ENCODE assay signal across 9 mouse cellular contexts in genomic region chr10:74935016-74935415, GRCm38 (mm10). TPM values are rescaled to one million over a fixed set of nuclear protein-coding genes. Genes with fewer than 3 reads are reported as not detected.
DNase-seq lines count a peak whose midpoint lies in the region; ATAC-seq lines count a peak whose summit lies in the region.
"Had no signal": no experiment of that assay in that cellular context is flagged by ENCODE, and none has a peak within 500 bp of the region (broad histone marks: within the 10 kb centered on the region; RNA-seq: fewer than 3 reads in every experiment).

No protein-coding gene starts in this region.

- no peak overlapping the region for H3K4me2 ChIP-seq in limb, embryonic 11.5 days (ENCODE audit: low read depth, severe bottlenecking)
- H3K4me2 ChIP-seq: liver, embryonic 15.5 days had no signal

- no peaks in the 10 kb centered on the region for H3K36me3 ChIP-seq in limb, embryonic 11.5 days (ENCODE audit: control insufficient read depth, insufficient read depth, low read length)
- H3K36me3 ChIP-seq in limb, embryonic 10.5 days, result no peaks in the 10 kb centered on the region
- H3K36me3 ChIP-seq: liver, embryonic 15.5 days had no signal

- H3K27me3 ChIP-seq in limb, embryonic 11.5 days (ENCODE audit: control insufficient read depth, insufficient read depth, low read length), result no peaks in the 10 kb centered on the region
- H3K27me3 ChIP-seq in limb, embryonic 10.5 days (ENCODE audit: low read depth, poor library complexity, severe bottlenecking), result no peaks in the 10 kb centered on the region
- H3K27me3 ChIP-seq: liver, embryonic 15.5 days had no signal

- no peaks in the 10 kb centered on the region for H3K9me3 ChIP-seq in limb, embryonic 11.5 days (ENCODE audit: control insufficient read depth, low read length)
- H3K9me3 ChIP-seq in limb, embryonic 10.5 days (replicated peaks), result no peaks in the 10 kb centered on the region
- H3K9me3 ChIP-seq: liver, embryonic 15.5 days had no signal

- 21% methylated on average over 6 of the region's 6 CpGs for WGBS in limb, embryonic 11.5 days
- WGBS in limb, embryonic 10.5 days, result 32% methylated on average over 6 of the region's 6 CpGs

- no peak overlapping the region for H3K4me3 ChIP-seq in limb, embryonic 11.5 days (ENCODE audit: low read depth, low read length)
- no peak overlapping the region for H3K4me3 ChIP-seq in limb, embryonic 10.5 days
- H3K4me3 ChIP-seq: liver, embryonic 15.5 days had no signal

- no peaks in the 10 kb centered on the region for H3K4me1 ChIP-seq in limb, embryonic 11.5 days (ENCODE audit: control insufficient read depth, insufficient read depth, low read length)
- no peaks in the 10 kb centered on the region for H3K4me1 ChIP-seq in limb, embryonic 10.5 days
- H3K4me1 ChIP-seq: liver, embryonic 15.5 days had no signal

- H3K27ac ChIP-seq in limb, embryonic 11.5 days (replicated peaks; ENCODE audit: low read depth, low read length), result no peak overlapping the region
- no peak overlapping the region for H3K27ac ChIP-seq in limb, embryonic 10.5 days
- H3K27ac ChIP-seq: liver, embryonic 15.5 days had no signal

- H3K9ac ChIP-seq in limb, embryonic 11.5 days (ENCODE audit: low read length), result no peak overlapping the region
- H3K9ac ChIP-seq: liver, embryonic 15.5 days had no signal

- ATAC-seq in limb, embryonic 11.5 days (ENCODE audit: insufficient number of reproducible peaks, low FRiP score, low TSS enrichment, low read depth), result no peak

- peak; percentile 59 to 72 for DNase-seq in cerebellum, postnatal 10 days
- no peak for DNase-seq in cerebellum, postnatal 36 days
- peak; percentile 45 for DNase-seq in limb, embryonic 11.5 days (ENCODE audit: low spot score)
- DNase-seq in limb, embryonic 10.5 days (ENCODE audit: low spot score), result no peak
- DNase-seq in cerebellum, postnatal 25 days, result peak; percentile 27 to 58
- DNase-seq in lung, postnatal 14 days, result peak; percentile 35
- DNase-seq in yolk sac, embryonic 10.5 days (ENCODE audit: low spot score), result no peak
- DNase-seq in urinary bladder, postnatal 10 days (ENCODE audit: low spot score), result no peak

RNA-seq across cellular contexts. Expression of gene Gnaz, which starts 32.0 kb away (rescaled TPM):
- polyA plus RNA-seq in limb, embryonic 11.5 days (2014; fragmentation: Nextera tagmentation; extraction: Ambion mirVana), result 2.5 and 3.1 TPM in 2 replicates
- polyA plus RNA-seq in limb, embryonic 10.5 days (2016; fragmentation: Nextera tagmentation; extraction: Ambion mirVana), result 2.6 and 3.4 TPM in 2 replicates

Comparison
In these comparisons a context has a peak if more than half of its experiments do, and no peak if none do; other contexts are left out.
1. DNase-seq: peak in cerebellum, postnatal 10 days (2 of 2), limb, embryonic 11.5 days (single experiment), cerebellum, postnatal 25 days (2 of 2) and lung, postnatal 14 days (single experiment); none in cerebellum, postnatal 36 days (0 of 2), limb, embryonic 10.5 days (single experiment), yolk sac, embryonic 10.5 days (single experiment) and urinary bladder, postnatal 10 days (single experiment).